In the genomic region with DNA sequence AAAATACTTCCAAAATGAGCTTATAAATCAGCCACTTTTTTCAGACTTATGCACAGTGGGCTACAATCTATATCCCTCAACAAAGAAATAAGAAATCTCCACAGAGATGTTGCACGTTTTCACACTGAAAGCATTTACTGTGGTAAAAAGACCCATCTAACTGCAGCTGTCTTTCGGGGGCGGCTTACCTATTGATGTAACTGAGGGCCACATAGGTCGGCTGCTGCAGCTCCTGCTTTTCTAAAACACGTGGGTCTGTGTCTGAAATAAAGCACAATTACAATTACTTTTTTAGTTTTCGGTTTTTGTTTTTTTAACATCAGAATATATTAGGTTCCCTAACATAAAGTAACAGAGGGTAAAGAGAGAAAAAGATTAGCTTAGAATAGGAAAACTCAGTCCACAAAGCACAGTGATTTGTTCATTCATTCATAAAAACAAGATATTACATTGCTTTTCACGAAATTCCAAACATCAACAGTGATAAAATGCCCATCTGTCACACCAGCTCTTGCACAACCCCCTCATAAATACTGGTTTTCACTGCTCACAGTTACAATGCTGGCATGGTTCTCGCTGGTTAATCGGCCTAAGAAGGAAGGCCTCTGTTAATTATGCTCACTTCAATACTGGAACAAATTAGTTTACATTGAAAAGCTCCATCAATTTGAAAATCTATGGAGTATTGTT, we compare ENCODE assay signal across 10 mouse cellular contexts.
A peak's percentile ranks its signal among the peaks of the same experiment; 100 is the strongest.
DNase-seq lines count a peak whose midpoint lies in the region; ATAC-seq lines count a peak whose summit lies in the region.
"Had no signal": no experiment of that assay in that cellular context is flagged by ENCODE, and none has a peak within 500 bp of the region (broad histone marks: within the 10 kb centered on the region; RNA-seq: fewer than 3 reads in every experiment).

No protein-coding gene starts in this region.

- no peaks in the 10 kb centered on the region for H3K36me3 ChIP-seq in hindbrain, embryonic 12.5 days
- H3K36me3 ChIP-seq in midbrain, embryonic 16.5 days (ENCODE audit: control insufficient read depth, insufficient read depth, low read length): no peaks in the 10 kb centered on the region
- H3K36me3 ChIP-seq: lung, embryonic 15.5 days had no signal

- DNase-seq in layer of hippocampus, adult 18-20 months (ENCODE audit: low spot score in 2 of 2): peak; percentile 53 to 73
- no peak for DNase-seq in layer of hippocampus, postnatal 25 days (ENCODE audit: extremely low spot score in 1 of 2, low spot score in 1 of 2)
- peak; percentile 56 for DNase-seq in brain, adult 2 months (ENCODE audit: low read depth, low spot score)
- DNase-seq in testis, postnatal 10 days (ENCODE audit: low spot score): no peak
- DNase-seq in liver: no peak

- peak; percentile 81; the same call in 1 of the 2 replicates for ATAC-seq in hindbrain, embryonic 12.5 days (ENCODE audit: low FRiP score)
- peak; percentile 62 for ATAC-seq in midbrain, embryonic 16.5 days
- ATAC-seq in activated CD4-positive, CD25-positive, alpha-beta regulatory T cell, adult 4 months: no peak
- ATAC-seq: intestine, postnatal 0 days had no signal

- H3K4me2 ChIP-seq in hindbrain, embryonic 12.5 days (replicated peaks): no peak overlapping the region
- peak overlapping the region; percentile 31 for H3K4me2 ChIP-seq in midbrain, embryonic 16.5 days (ENCODE audit: low read length)
- H3K4me2 ChIP-seq: lung, embryonic 15.5 days had no signal

- H3K27ac ChIP-seq in hindbrain, embryonic 12.5 days: no peak overlapping the region
- H3K27ac ChIP-seq in midbrain, embryonic 16.5 days (ENCODE audit: low read length): 0 out of 2 replicates have a peak overlapping the region, but pooled peaks have one; percentile 2
- H3K27ac ChIP-seq: lung, embryonic 15.5 days had no signal

- 35% methylated on average over 9 of the region's 9 CpGs for WGBS in hindbrain, embryonic 12.5 days
- 16% methylated on average over 9 of the region's 9 CpGs for WGBS in midbrain, embryonic 16.5 days

- H3K27me3 ChIP-seq in hindbrain, embryonic 12.5 days: no peaks in the 10 kb centered on the region
- H3K27me3 ChIP-seq in midbrain, embryonic 16.5 days (ENCODE audit: control insufficient read depth, insufficient read depth, low read depth, low read length): no peaks in the 10 kb centered on the region
- H3K27me3 ChIP-seq: lung, embryonic 15.5 days had no signal

- H3K9me3 ChIP-seq in hindbrain, embryonic 12.5 days (replicated peaks): no peaks in the 10 kb centered on the region
- H3K9me3 ChIP-seq in midbrain, embryonic 16.5 days (replicated peaks; ENCODE audit: control insufficient read depth, low read length, poor library complexity, severe bottlenecking): no peaks in the 10 kb centered on the region
- H3K9me3 ChIP-seq: lung, embryonic 15.5 days had no signal

- no peak overlapping the region for H3K4me3 ChIP-seq in hindbrain, embryonic 12.5 days
- H3K4me3 ChIP-seq in midbrain, embryonic 16.5 days (ENCODE audit: low read depth, low read length): no peak overlapping the region
- H3K4me3 ChIP-seq: lung, embryonic 15.5 days had no signal

- H3K9ac ChIP-seq in hindbrain, embryonic 12.5 days: no peak overlapping the region
- no peak overlapping the region for H3K9ac ChIP-seq in midbrain, embryonic 16.5 days (ENCODE audit: low read depth, low read length)
- H3K9ac ChIP-seq: lung, embryonic 15.5 days had no signal

- H3K4me1 ChIP-seq in hindbrain, embryonic 12.5 days: peaks cover 16% of the 10 kb centered on the region
- H3K4me1 ChIP-seq in midbrain, embryonic 16.5 days (ENCODE audit: control insufficient read depth, insufficient read depth, low read length): peaks cover 19% of the 10 kb centered on the region

Comparison
In these comparisons a context has a peak if more than half of its experiments do, and no peak if none do; other contexts are left out.
1. DNase-seq: peak in layer of hippocampus, adult 18-20 months (2 of 2) and brain, adult 2 months (single experiment); none in layer of hippocampus, postnatal 25 days (0 of 2), testis, postnatal 10 days (single experiment) and liver (single experiment).